Mouse (Mus musculus): ENCODE data around the gene Pla2g10.
"Not testable (repeated sequence)": the region's sequence is repeated elsewhere in the genome, so short reads cannot be mapped to it uniquely, and the experiment has no call there.

The Pla2g10 gene

DNA sequence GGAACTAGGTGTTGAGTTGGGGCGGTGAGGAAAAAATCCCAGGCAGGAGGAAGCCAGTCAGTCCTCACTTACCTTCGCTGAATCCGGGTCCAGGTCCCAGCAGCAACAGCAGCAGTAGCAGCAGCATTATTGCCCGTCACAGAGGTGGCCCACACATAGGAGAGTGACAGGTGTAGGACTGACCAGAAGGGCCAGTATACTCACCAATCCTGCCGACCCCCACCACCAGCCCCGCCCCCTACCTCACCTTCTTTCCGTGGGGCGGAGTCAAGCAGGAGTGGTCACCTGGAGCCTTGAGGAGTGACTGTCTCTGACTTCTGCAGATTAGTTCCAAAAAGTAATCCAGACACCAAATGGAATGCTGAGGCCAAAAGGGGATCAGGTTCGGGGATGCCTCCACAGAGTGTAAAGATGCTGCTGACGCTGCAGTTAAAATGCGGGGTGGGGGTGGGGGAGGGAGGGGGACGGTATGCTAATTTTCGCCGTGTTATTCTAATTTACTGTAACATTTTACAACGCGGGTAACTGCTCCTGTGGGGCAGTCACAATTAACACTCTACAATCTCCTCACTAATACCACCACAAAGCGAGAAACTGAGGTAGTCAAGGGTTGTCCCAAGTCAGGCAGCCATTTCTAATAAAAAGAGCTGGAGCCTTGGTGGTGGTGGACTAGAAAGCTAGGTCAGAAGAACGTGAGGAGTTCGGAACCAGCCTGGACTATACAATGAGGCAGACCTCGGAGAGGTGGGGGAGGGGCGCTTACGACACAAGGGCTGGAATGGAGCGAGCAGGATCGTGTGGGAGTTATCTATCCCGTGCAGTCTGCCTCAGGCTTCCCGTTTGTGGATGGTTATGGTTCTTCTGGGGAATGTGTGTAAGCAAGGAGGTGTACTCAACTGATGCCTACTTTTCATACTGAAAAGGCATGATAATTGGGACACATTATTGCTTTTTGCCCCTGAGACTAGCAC is at the start of gene Pla2g10:
Pla2g10 (minus strand) TSS at position 699 of the 971 bp plus-strand sequence.
- no peak for DNase-seq (ENCODE audit: extremely low read depth, low read depth, low spot score)

DNA sequence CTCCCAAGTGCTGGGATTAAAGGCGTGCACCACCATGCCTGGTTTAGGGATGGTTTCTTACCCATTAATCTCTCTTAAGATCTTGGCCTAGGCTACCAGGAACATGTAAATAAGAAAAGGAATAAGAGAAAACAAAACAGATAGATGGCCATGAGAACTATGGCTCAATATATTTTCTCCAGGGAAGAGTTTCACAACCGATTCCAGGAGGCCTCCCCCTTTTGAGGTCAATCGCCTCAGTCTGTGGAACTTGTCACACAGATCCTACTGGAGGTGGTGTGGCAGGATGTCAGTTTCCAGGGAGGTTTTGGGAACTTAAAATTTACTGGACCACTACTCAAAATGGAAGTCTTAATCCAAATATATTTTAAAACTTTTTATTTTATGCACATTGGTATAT is 43.9 kb upstream of the Pla2g10 start:
- not testable (repeated sequence) for DNase-seq (ENCODE audit: extremely low read depth, low read depth, low spot score)

GRCm38 (mm10) chr16:13774011-13774410 is 43.2 kb upstream of the Pla2g10 start:
- DNase-seq (ENCODE audit: extremely low read depth, low read depth, low spot score), result not testable (repeated sequence)

DNA sequence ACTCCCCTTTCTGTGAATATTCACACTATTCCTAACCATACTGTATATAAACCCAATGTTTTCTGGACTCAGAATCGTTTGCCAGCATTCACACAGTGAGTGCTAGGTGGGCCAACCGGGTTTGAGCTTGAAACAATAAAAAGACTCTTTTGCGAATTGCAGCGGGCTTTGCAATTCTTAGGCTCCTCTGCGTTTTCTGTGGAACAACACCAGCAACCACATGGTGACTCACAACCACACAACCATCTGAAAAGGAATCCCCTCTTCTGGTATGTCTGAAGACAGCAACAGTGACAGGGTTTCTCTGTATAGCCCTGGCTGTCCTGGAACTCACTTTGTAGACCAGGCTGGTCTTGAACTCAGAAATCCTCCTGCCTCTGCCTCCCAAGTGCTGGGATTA is 41.3 kb upstream of the Pla2g10 start:
- DNase-seq (ENCODE audit: extremely low read depth, low read depth, low spot score), result not testable (repeated sequence)

DNA sequence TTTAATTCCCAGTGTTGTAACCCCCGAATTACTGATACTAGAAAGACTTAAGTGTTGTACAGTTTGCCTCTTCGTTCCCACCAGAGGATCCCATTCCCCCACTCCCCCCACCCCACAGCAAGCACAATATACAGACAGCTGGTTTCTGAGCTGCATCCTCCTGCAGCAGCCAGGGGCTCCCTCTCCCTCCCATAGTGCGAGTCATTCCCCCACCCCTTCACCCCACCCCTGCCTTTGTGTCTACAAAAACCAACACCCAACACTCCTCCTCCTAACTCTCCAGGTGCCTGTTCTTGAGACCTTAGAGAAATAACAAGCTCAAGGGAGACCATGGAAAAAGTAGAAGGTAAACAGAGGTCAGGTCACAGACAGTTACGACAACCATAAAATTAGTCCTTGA is 40.8 kb upstream of the Pla2g10 start:
- not testable (repeated sequence) for DNase-seq (ENCODE audit: extremely low read depth, low read depth, low spot score)

DNA sequence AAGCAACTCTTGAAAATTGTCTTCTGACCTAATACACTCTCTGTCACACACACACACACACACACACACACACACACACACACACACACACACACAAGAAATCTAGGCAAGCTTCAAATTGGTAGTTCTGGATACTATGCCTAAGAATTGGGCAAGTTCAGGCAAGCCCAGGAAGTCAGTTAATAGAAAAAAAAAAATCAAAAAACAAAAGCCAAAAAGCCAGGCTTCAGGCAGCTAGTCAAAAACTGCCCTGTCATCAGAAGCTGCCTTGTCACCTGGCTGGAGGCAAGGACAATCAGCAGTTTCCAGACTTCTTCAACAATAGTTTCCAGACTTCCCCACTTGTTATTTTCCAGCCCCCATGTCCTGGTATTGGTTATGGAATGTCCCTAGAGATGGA is 35.6 kb upstream of the Pla2g10 start:
- no peak for DNase-seq (ENCODE audit: extremely low read depth, low read depth, low spot score)

DNA sequence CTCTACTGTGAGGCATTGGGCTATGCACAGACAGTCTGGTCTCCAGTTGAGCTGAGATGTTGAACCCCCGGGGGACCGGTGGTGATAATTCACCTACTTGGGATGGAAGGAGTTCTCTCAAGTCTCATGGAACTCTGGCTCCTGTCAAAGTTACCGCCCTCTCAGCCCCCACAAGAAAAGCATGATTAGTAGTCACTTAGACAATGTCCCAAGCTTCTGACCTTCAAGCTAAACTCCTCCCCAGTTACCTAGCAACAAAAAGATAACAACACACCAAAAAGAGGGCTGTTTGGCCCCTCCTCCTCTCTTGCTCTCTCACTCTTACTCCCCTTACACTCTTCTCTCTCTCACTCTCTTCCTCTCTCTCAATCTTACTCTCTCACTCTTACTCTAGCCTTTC is 33.7 kb upstream of the Pla2g10 start:
- DNase-seq (ENCODE audit: extremely low read depth, low read depth, low spot score), result no peak

DNA sequence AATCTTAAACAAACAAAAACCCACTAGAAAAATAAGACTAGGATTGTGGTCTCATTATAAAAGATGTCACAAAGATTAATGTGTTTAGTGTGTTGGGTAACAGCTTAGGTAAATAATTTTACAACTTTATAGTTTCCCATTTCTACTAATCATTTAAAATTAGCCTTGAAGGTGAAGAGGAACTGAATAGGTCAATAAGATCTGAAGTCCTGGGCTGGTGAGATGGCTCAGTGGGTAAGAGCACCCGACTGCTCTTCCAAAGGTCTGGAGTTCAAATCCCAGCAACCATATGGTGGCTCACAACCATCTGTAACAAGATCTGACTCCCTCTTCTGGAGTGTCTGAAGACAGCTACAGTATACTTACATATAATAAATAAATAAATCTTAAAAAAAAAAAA is 32.0 kb upstream of the Pla2g10 start:
- DNase-seq (ENCODE audit: extremely low read depth, low read depth, low spot score), result not testable (repeated sequence)

DNA sequence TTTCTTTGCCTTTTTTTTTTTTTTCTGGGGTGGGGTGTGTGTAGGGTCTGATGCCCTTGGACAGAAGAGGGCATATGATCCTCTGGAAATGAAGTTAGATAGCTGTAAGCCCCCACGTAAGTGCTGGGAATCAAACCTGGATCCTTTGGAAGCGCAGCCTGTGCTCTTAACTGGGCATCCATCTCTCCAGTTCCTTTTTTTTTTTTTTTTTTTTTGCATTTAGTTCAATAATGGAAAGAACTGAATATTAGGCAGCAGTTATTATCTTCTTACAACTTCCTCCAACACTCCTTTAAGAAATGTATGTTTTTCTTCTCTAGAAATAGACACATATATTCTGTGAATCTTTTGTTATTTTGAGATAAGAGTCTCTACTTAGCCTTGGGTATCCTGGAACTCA is 27.0 kb upstream of the Pla2g10 start:
- no peak for DNase-seq (ENCODE audit: extremely low read depth, low read depth, low spot score)

DNA sequence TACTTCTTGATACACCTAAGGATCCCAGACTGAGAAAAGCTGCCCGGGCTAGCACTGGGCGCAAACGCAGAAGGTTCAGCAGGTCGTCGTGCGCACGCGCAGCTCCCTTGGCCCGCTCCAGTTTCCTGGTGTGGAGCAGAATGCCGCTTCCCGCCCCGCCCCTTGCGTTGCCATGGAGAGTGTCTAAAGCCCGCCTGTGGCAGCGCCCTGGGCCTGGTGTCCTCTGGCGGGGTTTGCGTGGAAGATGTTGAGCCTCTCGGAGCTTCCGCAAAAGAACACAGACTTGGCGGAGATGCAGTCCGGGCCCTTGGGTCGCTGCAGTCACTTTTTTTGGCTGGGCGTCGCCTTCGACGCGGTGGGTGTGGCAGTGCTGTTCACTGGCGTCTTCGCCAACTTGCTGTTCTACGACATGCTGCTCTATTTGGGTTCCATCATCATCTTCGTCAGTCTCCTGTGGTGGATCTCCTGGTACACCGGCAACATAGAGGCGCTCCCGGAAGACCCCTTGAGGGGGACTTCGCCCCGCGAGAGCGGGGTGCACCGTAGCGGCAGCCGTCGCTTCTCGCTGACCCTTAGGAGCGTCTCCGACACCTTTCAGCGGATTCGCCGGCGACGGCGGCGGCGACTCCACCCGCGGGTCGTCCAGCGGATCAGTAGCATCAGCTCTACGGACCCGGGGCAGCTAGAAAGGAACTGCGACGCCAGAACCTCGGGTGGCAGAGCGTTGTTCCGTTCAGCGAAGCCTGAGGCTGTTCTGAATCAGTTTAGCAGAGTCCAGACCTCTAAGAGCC is 23.8 kb upstream of the Pla2g10 start:
- no peak for DNase-seq (ENCODE audit: extremely low read depth, low read depth, low spot score)

- no peak for DNase-seq (ENCODE audit: extremely low read depth, low read depth, low spot score)
These were observed 23.2 kb upstream of the Pla2g10 start for GRCm38 (mm10) chr16:13753986-13754385.

DNA sequence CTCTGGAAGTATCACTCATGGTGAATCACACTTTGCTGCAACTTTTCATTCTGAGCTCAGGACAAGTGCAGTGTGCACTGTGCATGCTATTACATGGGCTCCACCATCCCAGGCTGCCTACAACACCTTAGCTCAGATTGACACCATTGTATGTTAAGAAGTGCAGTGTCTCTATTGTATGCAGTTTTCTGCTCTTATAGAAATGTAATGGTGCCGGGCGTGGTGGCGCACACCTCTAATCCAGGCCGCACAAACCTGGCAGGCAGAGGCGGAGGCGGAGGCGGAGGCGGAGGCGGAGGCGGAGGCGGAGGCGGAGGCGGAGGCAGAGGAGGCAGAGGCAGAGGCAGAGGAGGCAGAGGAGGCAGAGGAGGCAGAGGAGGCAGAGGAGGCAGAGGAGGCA is 19.8 kb upstream of the Pla2g10 start:
- no peak for DNase-seq (ENCODE audit: extremely low read depth, low read depth, low spot score)

DNA sequence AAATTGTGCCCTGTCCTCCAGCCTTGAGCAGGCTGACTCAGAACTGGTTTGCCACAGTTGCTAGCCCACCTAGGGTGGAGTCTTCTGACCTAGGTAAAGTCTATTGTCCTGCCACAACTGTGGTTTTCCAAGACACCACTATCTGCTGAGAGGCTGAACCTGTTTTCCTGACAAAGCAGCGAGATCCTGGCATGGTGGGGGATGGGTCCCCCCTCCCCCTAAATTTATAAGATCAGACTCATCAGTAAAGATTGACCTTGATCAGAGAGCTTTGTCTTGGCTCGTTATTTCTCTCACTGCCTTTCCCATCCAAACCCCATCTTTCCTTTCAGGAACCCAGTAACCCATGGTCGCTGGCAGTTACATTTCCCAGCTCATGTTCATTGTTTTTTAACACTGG is 19.2 kb upstream of the Pla2g10 start:
- no peak for DNase-seq (ENCODE audit: extremely low read depth, low read depth, low spot score)

DNA sequence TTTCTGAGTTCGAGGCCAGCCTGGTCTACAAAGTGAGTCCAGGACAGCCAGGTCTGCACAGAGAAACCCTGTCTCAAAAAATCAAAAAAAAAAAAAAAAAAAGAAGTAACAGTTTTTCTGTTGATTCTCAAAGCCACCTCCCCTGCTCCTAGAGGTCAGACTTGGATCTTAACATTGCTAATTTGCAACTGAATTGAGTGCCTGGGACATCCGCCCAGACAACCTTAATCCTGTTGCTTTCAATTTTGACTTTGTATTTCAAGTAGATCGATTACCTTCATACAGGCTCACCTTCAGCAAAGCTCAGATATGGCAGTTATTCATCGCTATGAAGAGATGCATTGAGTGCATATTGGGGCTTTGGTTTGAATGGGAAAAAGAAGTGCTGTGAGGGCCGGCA is 18.5 kb upstream of the Pla2g10 start:
- no peak for DNase-seq (ENCODE audit: extremely low read depth, low read depth, low spot score)

DNA sequence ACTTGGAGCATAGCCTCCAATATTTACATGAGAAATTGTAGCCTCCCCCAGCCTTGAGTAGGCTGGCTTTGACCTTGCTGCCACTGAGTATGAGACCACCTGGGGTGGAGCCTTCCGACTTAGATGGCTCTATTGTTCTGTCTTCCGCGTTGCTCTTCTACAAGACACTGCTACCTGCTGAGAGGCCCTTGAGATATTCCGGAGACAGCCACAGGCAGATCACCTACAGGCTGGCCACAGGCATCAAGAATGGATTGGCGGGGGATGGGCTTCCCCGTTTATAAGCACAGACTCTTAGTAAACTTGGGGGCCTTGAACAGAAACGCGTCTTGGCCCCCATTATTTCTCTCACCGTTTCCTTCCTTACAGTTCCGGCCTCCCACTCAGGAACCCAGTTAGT is 18.0 kb upstream of the Pla2g10 start:
- DNase-seq (ENCODE audit: extremely low read depth, low read depth, low spot score), result not testable (repeated sequence)

GRCm38 (mm10) chr16:13748124-13748523 is 17.3 kb upstream of the Pla2g10 start:
- DNase-seq (ENCODE audit: extremely low read depth, low read depth, low spot score), result no peak

DNA sequence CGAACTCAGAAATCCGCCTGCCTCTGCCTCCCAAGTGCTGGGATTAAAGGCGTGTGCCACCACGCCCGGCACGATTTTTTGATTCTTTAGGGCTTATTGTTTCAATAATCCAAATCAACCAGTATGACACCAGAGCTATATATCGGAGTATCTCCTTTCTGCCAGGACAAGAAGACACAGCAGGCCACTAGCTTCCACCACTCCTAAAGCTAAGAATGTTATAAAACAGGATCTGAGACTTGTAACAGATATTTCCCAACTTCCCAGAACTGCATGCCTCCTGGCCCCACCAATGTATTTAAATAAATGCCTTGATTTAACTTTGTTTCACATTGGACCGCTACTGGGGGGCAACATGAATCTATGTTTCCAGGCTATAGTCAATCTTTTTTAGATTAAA is 16.9 kb upstream of the Pla2g10 start:
- DNase-seq (ENCODE audit: extremely low read depth, low read depth, low spot score), result no peak

- DNase-seq (ENCODE audit: extremely low read depth, low read depth, low spot score), result no peak
These were observed 10.1 kb upstream of the Pla2g10 start for GRCm38 (mm10) chr16:13740844-13741243.

GRCm38 (mm10) chr16:13739044-13739443 is 8.3 kb upstream of the Pla2g10 start:
- not testable (repeated sequence) for DNase-seq (ENCODE audit: extremely low read depth, low read depth, low spot score)

DNA sequence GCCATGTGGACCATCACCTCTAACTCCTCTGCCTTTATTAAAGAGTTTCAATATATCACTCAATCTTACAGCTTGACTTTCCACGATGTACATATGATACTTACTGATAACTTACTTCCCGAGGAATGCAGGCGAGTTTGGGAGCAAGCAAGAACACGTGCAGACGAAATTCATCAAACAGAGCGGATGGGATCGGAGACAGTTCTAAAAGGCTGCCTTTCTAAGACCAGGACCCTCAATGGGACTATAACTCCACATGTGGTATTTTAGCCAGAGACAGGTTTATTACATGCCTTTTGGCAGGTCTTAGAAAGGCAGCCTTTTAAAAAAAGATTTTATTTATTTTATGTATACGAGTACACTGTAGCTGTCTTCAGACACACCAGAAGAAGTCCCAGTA is 5.2 kb upstream of the Pla2g10 start:
- no peak for DNase-seq (ENCODE audit: extremely low read depth, low read depth, low spot score)

GRCm38 (mm10) chr16:13733518-13734137 is 2.8 kb upstream of the Pla2g10 start:
- DNase-seq (ENCODE audit: extremely low read depth, low read depth, low spot score), result no peak

All from fat pad, adult 2 months (tissue).